Mouse (Mus musculus): ENCODE data around the gene Btg4. TPM values are rescaled to one million over a fixed set of nuclear protein-coding genes. Genes with fewer than 3 reads are reported as not detected.

Btg4 gene
- total and polyA plus RNA-seq, 3 experiments = not detected

GRCm38 (mm10) chr9:51163989-51164388 lies 103.3 kb downstream of the Btg4 start:
- in situ Hi-C loops (cut with MboI; ENCODE audit: low pct_ligation_motif_present, low pct_unique_long_range_greater_than_20kb, low sequenced_read_pairs) (loop anchor here (25.0 kb wide), 2 partner anchors 598 to 748 kb away; partner anchors contain the start of gene Arhgap20), dilution Hi-C loops (cut with MboI; ENCODE audit: extremely low pct_ligation_motif_present, extremely low pct_unique_long_range_greater_than_20kb, low sequenced_read_pairs) (no loop called here)
- no peak overlapping the region for H3K9ac ChIP-seq (ENCODE audit: insufficient read depth, low read depth)
- no peak overlapping the region for H3K4me3 ChIP-seq (replicated peaks in 1 of 3; ENCODE audit: low read depth in 2 of 3, low read length in 2 of 3, poor library complexity in 1 of 3)
- H3K4me2 ChIP-seq (ENCODE audit: insufficient read depth, low read depth, poor library complexity, severe bottlenecking) = no peak overlapping the region
- no peaks in the 10 kb centered on the region for H3K79me2 ChIP-seq (replicated peaks; ENCODE audit: control insufficient read depth, extremely low read depth, insufficient read depth, poor library complexity, severe bottlenecking)
- H3K36me3 ChIP-seq (replicated peaks in 1 of 2; ENCODE audit: control insufficient read depth in 1 of 2, insufficient read depth in 1 of 2, low read length in 1 of 2) = no peaks in the 10 kb centered on the region
- H3K9me3 ChIP-seq (replicated peaks; ENCODE audit: low read length) = no peaks in the 10 kb centered on the region
- no peaks in the 10 kb centered on the region for H3K27me3 ChIP-seq (replicated peaks)
- 0 out of 2 replicates have a peak, but pooled peaks have one; percentile 9 for TF ChIP-seq ETS1 (conservative IDR thresholded peaks at IDR 0.05; ENCODE audit: low read depth, low read length)
- no peak for TF ChIP-seq POLR2AphosphoS2 (IDR thresholded peaks at IDR 0.05; ENCODE audit: low read depth, low read length)
- TF ChIP-seq TBP (conservative IDR thresholded peaks at IDR 0.05; ENCODE audit: low read depth, low read length) = no peak
- peak; percentile 44 for TF ChIP-seq SMC3 (IDR thresholded peaks at IDR 0.05; ENCODE audit: low read depth, low read length)
- no peak for TF ChIP-seq MAX (IDR thresholded peaks at IDR 0.05; ENCODE audit: low read length)
- no peak for TF ChIP-seq UBTF (IDR thresholded peaks at IDR 0.05; ENCODE audit: low read depth, low read length)
- TF ChIP-seq TCF12 (IDR thresholded peaks at IDR 0.05; ENCODE audit: low read depth, low read length) = peak; percentile 17; the same call in 1 of the 2 replicates
- TF ChIP-seq MXI1 (IDR thresholded peaks at IDR 0.05; ENCODE audit: low read depth, low read length) = no peak
- no peak for TF ChIP-seq EP300 (IDR thresholded peaks at IDR 0.05; ENCODE audit: low read length)
- peak in 1 of 2 experiments; percentile 25; a peak in 1 of 4 replicates for TF ChIP-seq CTCF (conservative IDR thresholded peaks at IDR 0.05 in 1 of 2, IDR thresholded peaks at IDR 0.05 in 1 of 2; ENCODE audit: low read depth in 2 of 2, low read length in 2 of 2)
- TF ChIP-seq RAD21 (IDR thresholded peaks at IDR 0.05; ENCODE audit: low read depth, low read length) = peak; percentile 15
- peaks cover 28 to 56% of the 10 kb centered on the region in 2 experiments for H3K4me1 ChIP-seq (ENCODE audit: control insufficient read depth in 1 of 2, insufficient read depth in 2 of 2)
- DNase-seq (ENCODE audit: extremely low read depth) = no peak
- H3K27ac ChIP-seq (ENCODE audit: insufficient read depth, low read depth) = no peak overlapping the region

GRCm38 (mm10) chr9:51165312-51166180 lies 104.8 kb downstream of the Btg4 start, which contains the start of gene Gm32742:
Gm32742 (minus strand) TSS chr9:51165517.
- Histone ChIP-seq H3K27ac (ENCODE audit: insufficient read depth, low read depth) (no peak within 1 kb of the TSS), H3K4me3 (replicated peaks in 1 of 3; ENCODE audit: low read depth in 2 of 3, low read length in 2 of 3, poor library complexity in 1 of 3) (peak within 1 kb of the TSS in 1 of 3 experiments; percentile 22), H3K4me1 (ENCODE audit: control insufficient read depth in 1 of 2, insufficient read depth in 2 of 2) (peaks cover 28 to 56% of the 10 kb centered on the region in 2 experiments), H3K9me3 (replicated peaks; ENCODE audit: low read length) (no peaks in the 10 kb centered on the region), H3K9ac (ENCODE audit: insufficient read depth, low read depth) (0 out of 2 replicates have a peak within 1 kb of the TSS, but pooled peaks have one; percentile 31), H3K27me3 (replicated peaks) (no peaks in the 10 kb centered on the region), H3K4me2 (ENCODE audit: insufficient read depth, low read depth, poor library complexity, severe bottlenecking) (peak within 1 kb of the TSS; percentile 7; the same call in 1 of the 2 replicates), H3K36me3 (replicated peaks in 1 of 2; ENCODE audit: control insufficient read depth in 1 of 2, insufficient read depth in 1 of 2, low read length in 1 of 2) (no peaks in the 10 kb centered on the region), H3K79me2 (replicated peaks; ENCODE audit: control insufficient read depth, extremely low read depth, insufficient read depth, poor library complexity, severe bottlenecking) (no peaks in the 10 kb centered on the region)
- dilution Hi-C loops (cut with MboI; ENCODE audit: extremely low pct_ligation_motif_present, extremely low pct_unique_long_range_greater_than_20kb, low sequenced_read_pairs) = no loop called here
- in situ Hi-C loops (cut with MboI; ENCODE audit: low pct_ligation_motif_present, low pct_unique_long_range_greater_than_20kb, low sequenced_read_pairs) = loop anchor here (25.0 kb wide), 2 partner anchors 597 to 747 kb away; partner anchors contain the start of gene Arhgap20
- DNase-seq (ENCODE audit: extremely low read depth) = peak; percentile 60
- TF ChIP-seq SIN3A (IDR thresholded peaks at IDR 0.05; ENCODE audit: low read length) (no peak), POLR2A (IDR thresholded peaks at IDR 0.05; ENCODE audit: low read depth, low read length) (peak; percentile 45), USF1 (IDR thresholded peaks at IDR 0.05; ENCODE audit: low read depth, low read length) (no peak), ELF1 (IDR thresholded peaks at IDR 0.05; ENCODE audit: low read depth, low read length) (no peak), SMC3 (IDR thresholded peaks at IDR 0.05; ENCODE audit: low read depth, low read length) (no peak), ZMIZ1 (IDR thresholded peaks at IDR 0.05; ENCODE audit: low read depth, low read length) (no peak), HCFC1 (IDR thresholded peaks at IDR 0.05; ENCODE audit: low read depth, low read length) (no peak), JUND (conservative IDR thresholded peaks at IDR 0.05; ENCODE audit: low read depth, low read length) (no peak), PAX5 (IDR thresholded peaks at IDR 0.05; ENCODE audit: low read length) (no peak), E2F4 (IDR thresholded peaks at IDR 0.05; ENCODE audit: insufficient replicate concordance, low read depth, low read length) (no peak), MEF2A (IDR thresholded peaks at IDR 0.05; ENCODE audit: borderline replicate concordance, low read depth, low read length) (0 out of 2 replicates have a peak, but pooled peaks have one; percentile 13), MAX (IDR thresholded peaks at IDR 0.05; ENCODE audit: low read length) (peak; percentile 78), MAZ (IDR thresholded peaks at IDR 0.05; ENCODE audit: low read depth, low read length) (no peak), RAD21 (IDR thresholded peaks at IDR 0.05; ENCODE audit: low read depth, low read length) (no peak; the same call in 1 of the 2 replicates), MXI1 (IDR thresholded peaks at IDR 0.05; ENCODE audit: low read depth, low read length) (0 out of 2 replicates have a peak, but pooled peaks have one; percentile 31), RCOR1 (conservative IDR thresholded peaks at IDR 0.05; ENCODE audit: low read depth, low read length) (0 out of 2 replicates have a peak, but pooled peaks have one; percentile 50), ZKSCAN1 (IDR thresholded peaks at IDR 0.05; ENCODE audit: borderline replicate concordance, low read depth, low read length) (no peak), NRF1 (IDR thresholded peaks at IDR 0.05; ENCODE audit: low read depth, low read length) (peak; percentile 73), TBP (conservative IDR thresholded peaks at IDR 0.05; ENCODE audit: low read depth, low read length) (0 out of 2 replicates have a peak, but pooled peaks have one; percentile 23), MAFK (IDR thresholded peaks at IDR 0.05; ENCODE audit: insufficient replicate concordance, low read length) (no peak), GABPA (IDR thresholded peaks at IDR 0.05; ENCODE audit: insufficient replicate concordance, low read depth, low read length) (no peak), JUN (IDR thresholded peaks at IDR 0.05; ENCODE audit: insufficient read depth, low read depth, low read length) (no peak), ETS1 (conservative IDR thresholded peaks at IDR 0.05; ENCODE audit: low read depth, low read length) (no peak; the same call in 1 of the 2 replicates)

Data from CH12.LX (cell line).